Mouse (Mus musculus) MN1 (cell line): ENCODE measurements at regions not wholly inside any gene's neighbourhood (a gene's known extent, or its start where the extent isn't known, plus 50 kb on each side); places are given as distances from the start of the nearest gene placed in this dataset.

ENCODE experiments used
- DNase-seq: peaks from one replicate; pipeline ENCODE4 v3.0.0-alpha.2; 2016; ENCODE audit warnings: low spot score

- DNase-seq = no peak
Observed at GRCm38 (mm10) chr13:59228059-59228830, 356.8 kb downstream of the Agtpbp1 start.

GRCm38 (mm10) chr13:59227523-59228058 is 357.4 kb downstream of the Agtpbp1 start:
- DNase-seq = no peak

- no peak for DNase-seq
Observed at GRCm38 (mm10) chr13:59220587-59220986, 364.4 kb downstream of the Agtpbp1 start.

- no peak for DNase-seq
Observed at GRCm38 (mm10) chr13:59220156-59220555, 364.9 kb downstream of the Agtpbp1 start.

- DNase-seq = no peak
Observed at GRCm38 (mm10) chr13:59216686-59217298, 368.2 kb downstream of the Agtpbp1 start.

GRCm38 (mm10) chr13:59212296-59212701 is 372.7 kb downstream of the Agtpbp1 start:
- no peak for DNase-seq

GRCm38 (mm10) chr13:59210828-59211227 is 374.2 kb downstream of the Agtpbp1 start:
- DNase-seq = no peak

GRCm38 (mm10) chr13:59206186-59206585 is 378.8 kb downstream of the Agtpbp1 start:
- no peak for DNase-seq

- DNase-seq = no peak
Observed at GRCm38 (mm10) chr13:59204506-59204905, 380.5 kb downstream of the Agtpbp1 start.

- no peak for DNase-seq
Observed at GRCm38 (mm10) chr13:59196311-59196710, 388.7 kb downstream of the Agtpbp1 start.

- DNase-seq = no peak
Observed at GRCm38 (mm10) chr13:59188431-59188830, 382.1 kb downstream of the Ntrk2 start.
